Mouse (Mus musculus) bone marrow macrophage, adult 2 months (primary cell): Measurements from ENCODE around the gene Atcay.

Experiments
- CTCF ChIP-seq: IDR thresholded peaks from 2 replicates; pipeline ENCODE4 v1.5.1; 2012; ENCODE audit warnings: low read depth, mild to moderate bottlenecking, low read length, moderate library complexity
- POLR2A ChIP-seq: IDR thresholded peaks from 2 replicates; pipeline ENCODE4 v1.6.1; 2012; ENCODE audit warnings: mild to moderate bottlenecking, low read depth, low read length, borderline replicate concordance

- TF ChIP-seq POLR2A: no peak
- TF ChIP-seq CTCF: no peak
Measured at GRCm38 (mm10) chr10:81162318-81162652, 68.3 kb downstream of the Atcay start.
